Mouse (Mus musculus): ENCODE data around the gene Timm9. TPM values are rescaled to one million over a fixed set of nuclear protein-coding genes. Genes with fewer than 3 reads are reported as not detected.
"Not testable (repeated sequence)": the region's sequence is repeated elsewhere in the genome, so short reads cannot be mapped to it uniquely, and the experiment has no call there.

The Timm9 gene
- total RNA-seq, 2 experiments from 2014 or later = 29.5 to 33.9 TPM

GRCm38 (mm10) chr12:71113074-71113473, 23.4 kb downstream of the Timm9 start:
- intact Hi-C loops (cut with DNase I) = no loop called here
- no peak for DNase-seq

- intact Hi-C loops (cut with DNase I) = no loop called here
- DNase-seq = peak; percentile 48 to 60
Measured at GRCm38 (mm10) chr12:71111331-71111730, 25.2 kb downstream of the Timm9 start, which contains the start of gene Tomm20l. Gene Tomm20l (plus strand): TSS chr12:71111428.

GRCm38 (mm10) chr12:71107216-71107771, 29.2 kb downstream of the Timm9 start:
- intact Hi-C loops (cut with DNase I) = no loop called here
- DNase-seq = no peak

GRCm38 (mm10) chr12:71104275-71104674, 32.2 kb downstream of the Timm9 start:
- DNase-seq; intact Hi-C loops (cut with DNase I): not testable (repeated sequence)

GRCm38 (mm10) chr12:71086331-71086730, 50.2 kb downstream of the Timm9 start:
- intact Hi-C loops (cut with DNase I) = no loop called here
- DNase-seq = no peak

Other genes starting within 250 kb of the Timm9 start
- gene Actr10, start 198.8 kb downstream of the Timm9 start, total RNA-seq (2021) = 100 to 1,000 TPM; 136 to 141 TPM
- gene Psma3, start 162.1 kb downstream of the Timm9 start, total RNA-seq (2021) = 100 to 1,000 TPM; 218 to 231 TPM
- 10 to 100 TPM; 16.9 TPM for gene Arid4a, start 120.7 kb downstream of the Timm9 start, total RNA-seq (2021)
- 1 to 10 TPM; 1.3 to 2.4 TPM for gene Tomm20l, start 25.3 kb downstream of the Timm9 start, total RNA-seq (2021)
- gene 2700049A03Rik, start 164 bp upstream of the Timm9 start, total RNA-seq (2021) = 1 to 10 TPM; 3.8 TPM
- 1 to 10 TPM; 6.6 to 7.4 TPM for gene Dact1, start 173.2 kb upstream of the Timm9 start, total RNA-seq (2021)